Mouse (Mus musculus): ENCODE results near the gene E2f3.

Gene E2f3

GRCm38 (mm10) chr13:29913606-29914005 lies 72.3 kb downstream of the E2f3 start:
- DNase-seq = no peak

GRCm38 (mm10) chr13:29913061-29913460 lies 72.8 kb downstream of the E2f3 start:
- DNase-seq = no peak

GRCm38 (mm10) chr13:29912251-29912650 lies 73.6 kb downstream of the E2f3 start:
- DNase-seq = no peak

- DNase-seq = no peak
Measured at GRCm38 (mm10) chr13:29911141-29911540, 74.7 kb downstream of the E2f3 start.

GRCm38 (mm10) chr13:29908431-29908830 lies 77.4 kb downstream of the E2f3 start:
- DNase-seq = no peak

- DNase-seq = no peak
Measured at GRCm38 (mm10) chr13:29907995-29908394, 77.9 kb downstream of the E2f3 start.

GRCm38 (mm10) chr13:29906734-29907133 lies 79.1 kb downstream of the E2f3 start:
- no peak for DNase-seq

- DNase-seq = no peak
Measured at GRCm38 (mm10) chr13:29903341-29903740, 82.5 kb downstream of the E2f3 start.

GRCm38 (mm10) chr13:29902676-29903075 lies 83.2 kb downstream of the E2f3 start:
- DNase-seq = no peak

GRCm38 (mm10) chr13:29901641-29902040 lies 84.2 kb downstream of the E2f3 start:
- no peak for DNase-seq

- no peak for DNase-seq
Measured at GRCm38 (mm10) chr13:29866780-29867179, 119.1 kb downstream of the E2f3 start.

GRCm38 (mm10) chr13:29864331-29864730 lies 121.5 kb downstream of the E2f3 start:
- no peak for DNase-seq

GRCm38 (mm10) chr13:29860087-29860486 lies 125.8 kb downstream of the E2f3 start:
- no peak for DNase-seq

GRCm38 (mm10) chr13:29857436-29857835 lies 128.4 kb downstream of the E2f3 start:
- peak; percentile 34 to 61 for DNase-seq

Data from kidney, adult 8-10 months (tissue).